Mouse (Mus musculus) midbrain, embryonic 12.5 days (tissue): Measurements from ENCODE around the gene Atxn2l. TPM values are rescaled to one million over a fixed set of nuclear protein-coding genes. Genes with fewer than 3 reads are reported as not detected.

Experiments used
- ATAC-seq: fragments of 200-750 bp; cut with Nextera tagmentation; 2 replicates; pipeline ENCODE4 v1.8.0; 2017; ENCODE audit warnings: low read depth, moderate TSS enrichment, moderate library complexity; ENCODE audit not compliant: low FRiP score
- H3K27ac ChIP-seq: fragments of 300-500 bp; sonication (generic); replicated peaks from 2 replicates; pipeline ENCODE4 v1.5.1; 2016; ENCODE audit warnings: mild to moderate bottlenecking
- H3K27me3 ChIP-seq: fragments of 300-500 bp; sonication (generic); 2 replicates; pipeline ENCODE4 v1.6.1; 2016; ENCODE audit warnings: mild to moderate bottlenecking
- H3K36me3 ChIP-seq: fragments of 300-500 bp; sonication (generic); 2 replicates; pipeline ENCODE4 v1.6.1; 2016
- H3K4me1 ChIP-seq: fragments of 300-500 bp; sonication (generic); 2 replicates; pipeline ENCODE4 v1.6.1; 2016
- H3K4me2 ChIP-seq: fragments of 300-500 bp; sonication (generic); replicated peaks from 2 replicates; pipeline ENCODE4 v1.6.1; 2016; ENCODE audit warnings: mild to moderate bottlenecking, moderate library complexity
- H3K4me3 ChIP-seq: fragments of 300-500 bp; sonication (generic); 2 replicates; pipeline ENCODE4 v1.5.1; 2016; ENCODE audit warnings: mild to moderate bottlenecking
- H3K9ac ChIP-seq: fragments of 300-500 bp; sonication (generic); replicated peaks from 2 replicates; pipeline ENCODE4 v1.6.1; 2016; ENCODE audit warnings: mild to moderate bottlenecking, moderate library complexity
- H3K9me3 ChIP-seq: fragments of 300-500 bp; sonication (generic); 2 replicates; pipeline ENCODE4 v1.6.1; 2016; ENCODE audit warnings: mild to moderate bottlenecking
- WGBS: fragments of 180-500 bp; shearing (Covaris S2); methylation state at CpG from one replicate; pipeline ENCODE4 v1.1.7; 2016; 5-methylcytosine and 5-hydroxymethylcytosine counted together
- polyA plus RNA-seq: library from polyadenylated mRNA; unstranded; fragments of >200 nt; fragmentation: Nextera tagmentation; extraction: Ambion mirVana; gene quantifications from 2 replicates; pipeline ENCODE4 v1.2.1, GENCODE M21; 2016

Gene Atxn2l
- polyA plus RNA-seq, result 72.8 and 82.0 TPM in 2 replicates

DNA sequence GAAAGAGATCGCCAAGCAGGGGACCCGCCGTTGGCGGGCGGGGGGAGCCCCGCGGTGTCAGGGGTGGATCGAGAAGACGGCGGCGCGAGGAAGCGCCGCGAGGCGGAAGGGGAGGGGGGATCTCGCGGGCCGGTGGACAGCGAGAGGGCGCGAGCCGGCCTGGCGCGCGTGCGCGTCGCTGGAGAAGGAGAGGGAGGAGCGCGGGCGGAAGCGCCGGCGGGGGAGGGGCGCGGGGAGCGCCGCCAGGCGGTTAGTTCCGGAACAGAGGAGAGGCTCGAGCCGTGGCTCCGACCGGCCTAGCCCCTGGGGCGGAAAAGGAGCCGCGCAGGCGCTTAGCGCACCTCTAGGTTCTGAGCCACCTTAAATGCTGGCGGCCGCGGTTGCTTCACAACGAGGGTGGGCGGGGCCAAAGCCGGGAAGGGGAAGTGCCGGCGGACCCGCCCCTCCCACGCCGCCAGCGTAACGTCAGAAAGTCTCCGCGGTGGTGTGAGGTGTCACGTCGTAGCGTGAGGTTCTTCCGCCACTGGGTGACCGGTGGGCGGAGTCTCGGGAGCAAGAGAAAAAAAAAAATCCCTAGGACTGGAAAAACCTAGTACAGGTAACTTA lies at the start of gene Atxn2l:
Gene Atxn2l, minus strand, starts transcription at position 165 of the 606 bp plus-strand sequence.
- H3K27ac ChIP-seq, result peak within 1 kb of the TSS; percentile 100
- H3K9me3 ChIP-seq, result no peaks in the 10 kb centered on the region
- peak; percentile 86 for ATAC-seq
- peak within 1 kb of the TSS; percentile 99 for H3K9ac ChIP-seq
- WGBS, result under 1% methylated on average over 71 of the region's 72 CpGs
- H3K36me3 ChIP-seq, result peaks cover 29% of the 10 kb centered on the region
- peaks cover 18% of the 10 kb centered on the region for H3K4me1 ChIP-seq
- no peaks in the 10 kb centered on the region for H3K27me3 ChIP-seq
- peak within 1 kb of the TSS; percentile 68 for H3K4me2 ChIP-seq
- H3K4me3 ChIP-seq, result peak within 1 kb of the TSS; percentile 100

GRCm38 (mm10) chr7:126545631-126546030 lies 42.4 kb upstream of the Atxn2l start:
- Histone ChIP-seq H3K9ac (no peak overlapping the region), H3K4me3 (no peak overlapping the region), H3K27ac (no peak overlapping the region), H3K4me1 (no peaks in the 10 kb centered on the region), H3K4me2 (no peak overlapping the region), H3K9me3 (no peaks in the 10 kb centered on the region), H3K36me3 (peaks cover 60% of the 10 kb centered on the region), H3K27me3 (no peaks in the 10 kb centered on the region)
- no peak for ATAC-seq
- 97% methylated on average over 2 of the region's 2 CpGs for WGBS

GRCm38 (mm10) chr7:126541661-126542060 lies 38.4 kb upstream of the Atxn2l start:
- no peak overlapping the region for H3K4me3 ChIP-seq
- H3K9ac ChIP-seq, result no peak overlapping the region
- H3K4me1 ChIP-seq, result 0 out of 2 replicates have a peak, but pooled peaks cover 2% of the 10 kb centered on the region
- no peak overlapping the region for H3K27ac ChIP-seq
- peaks cover 6% of the 10 kb centered on the region for H3K27me3 ChIP-seq
- no peak for ATAC-seq
- no peaks in the 10 kb centered on the region for H3K9me3 ChIP-seq
- WGBS, result 82% methylated on average over 1 of the region's 1 CpGs
- H3K36me3 ChIP-seq, result peaks cover 20% of the 10 kb centered on the region
- no peak overlapping the region for H3K4me2 ChIP-seq

DNA sequence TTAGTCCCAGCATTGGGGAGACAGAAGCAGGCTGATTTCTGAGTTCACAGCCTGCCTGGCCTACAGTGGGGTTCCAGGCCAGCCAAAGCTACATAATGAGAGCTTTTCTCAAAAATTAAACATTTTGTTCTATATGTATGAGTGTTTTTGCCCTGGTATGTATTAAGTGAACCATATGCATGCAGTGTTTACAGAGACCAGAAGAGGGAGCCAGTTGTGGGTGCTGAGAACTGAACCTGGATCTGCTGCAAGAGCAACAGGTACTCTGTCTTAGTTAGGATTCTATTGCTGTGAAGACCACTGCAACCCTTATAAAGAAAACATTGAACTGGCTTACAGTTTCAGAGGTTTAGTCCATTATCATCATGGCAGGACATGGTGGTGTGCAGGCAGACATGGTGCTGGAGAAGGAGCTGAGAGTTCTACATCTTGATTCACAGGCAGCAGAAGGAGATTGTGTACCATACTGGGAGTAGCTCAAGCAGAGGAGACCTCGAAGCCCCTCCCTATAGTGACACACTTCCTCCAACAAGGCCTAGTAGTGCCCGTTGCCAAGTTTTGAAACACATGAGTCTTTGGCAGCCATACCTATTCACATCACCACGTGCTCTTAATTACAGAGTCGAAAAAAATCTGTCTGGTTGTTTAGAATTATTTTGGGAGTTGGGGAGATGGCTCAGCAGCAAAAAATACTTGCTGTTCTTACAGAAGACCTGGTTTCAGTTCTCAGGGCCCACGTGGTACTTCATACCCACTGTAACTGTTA lies 34.8 kb upstream of the Atxn2l start:
- Histone ChIP-seq H3K9me3 (no peaks in the 10 kb centered on the region), H3K36me3 (no peaks in the 10 kb centered on the region), H3K4me1 (peaks cover 13% of the 10 kb centered on the region; the same call in 1 of the 2 replicates), H3K27me3 (peaks cover 17% of the 10 kb centered on the region), H3K4me3 (no peak overlapping the region), H3K27ac (no peak overlapping the region), H3K4me2 (no peak overlapping the region), H3K9ac (no peak overlapping the region)
- ATAC-seq, result no peak
- WGBS, result 80% methylated on average over 5 of the region's 5 CpGs

DNA sequence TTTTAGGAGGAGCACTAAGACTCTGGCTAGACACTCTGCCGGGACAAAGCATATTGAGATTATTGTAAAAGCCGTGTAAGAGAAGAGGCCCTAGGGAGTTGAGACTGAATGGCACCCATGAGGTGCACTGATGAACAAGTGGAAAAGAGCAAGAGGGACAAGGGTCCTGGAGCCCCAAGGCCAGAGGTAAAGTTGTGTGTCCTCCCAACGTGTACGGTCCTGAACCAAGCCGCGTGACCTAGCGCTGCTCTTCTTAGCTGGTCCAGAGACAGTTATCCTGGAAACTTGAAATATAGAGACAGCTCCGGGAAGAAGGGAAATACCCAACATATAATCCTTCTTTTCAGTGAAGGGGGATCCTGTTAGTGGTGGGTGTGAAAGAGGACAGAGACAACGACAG lies 33.2 kb upstream of the Atxn2l start:
- Histone ChIP-seq H3K9ac (peak overlapping the region; percentile 64; the same call in 1 of the 2 replicates), H3K27me3 (peaks cover 17% of the 10 kb centered on the region), H3K4me2 (peak overlapping the region; percentile 72), H3K9me3 (no peaks in the 10 kb centered on the region), H3K4me3 (peak overlapping the region; percentile 45), H3K36me3 (no peaks in the 10 kb centered on the region), H3K4me1 (peaks cover 13% of the 10 kb centered on the region; the same call in 1 of the 2 replicates), H3K27ac (no peak overlapping the region)
- WGBS, result 56% methylated on average over 9 of the region's 9 CpGs
- ATAC-seq, result no peak

DNA sequence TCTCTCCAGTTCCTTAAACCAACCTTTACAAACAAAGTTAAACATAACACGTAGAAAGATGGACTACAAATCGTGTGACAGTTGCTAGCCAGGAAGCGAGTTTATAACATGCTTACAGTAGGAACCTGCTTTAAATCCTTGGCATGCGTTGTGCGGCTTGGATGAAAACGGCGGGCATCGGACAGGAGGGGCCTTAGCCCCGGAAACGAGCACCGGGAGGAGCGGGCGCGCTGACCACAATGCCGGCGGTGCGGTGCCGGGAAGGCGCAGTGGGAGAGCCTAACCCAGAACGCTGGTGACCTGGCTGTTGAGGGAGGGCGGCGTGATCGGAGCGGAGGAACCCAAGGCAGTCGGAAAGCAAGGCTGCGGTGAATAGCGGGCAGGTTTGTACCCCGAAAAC lies 32.5 kb upstream of the Atxn2l start:
- 2% methylated on average over 28 of the region's 28 CpGs for WGBS
- H3K9ac ChIP-seq, result peak overlapping the region; percentile 64
- H3K27ac ChIP-seq, result no peak overlapping the region

GRCm38 (mm10) chr7:126533434-126533833 lies 30.2 kb upstream of the Atxn2l start:
- WGBS, result 75% methylated on average over 1 of the region's 1 CpGs
- H3K27me3 ChIP-seq, result peaks cover 17% of the 10 kb centered on the region
- peaks cover 13% of the 10 kb centered on the region; the same call in 1 of the 2 replicates for H3K4me1 ChIP-seq
- no peaks in the 10 kb centered on the region for H3K9me3 ChIP-seq
- ATAC-seq, result no peak
- H3K4me3 ChIP-seq, result no peak overlapping the region
- H3K36me3 ChIP-seq, result no peaks in the 10 kb centered on the region
- H3K9ac ChIP-seq, result no peak overlapping the region
- no peak overlapping the region for H3K27ac ChIP-seq
- no peak overlapping the region for H3K4me2 ChIP-seq

More for the DNA sequence above, 32.5 kb upstream of the Atxn2l start:
- peak overlapping the region; percentile 45 for H3K4me3 ChIP-seq
- peak overlapping the region; percentile 72 for H3K4me2 ChIP-seq
- H3K27me3 ChIP-seq, result peaks cover 17% of the 10 kb centered on the region
- H3K4me1 ChIP-seq, result peaks cover 13% of the 10 kb centered on the region; the same call in 1 of the 2 replicates
- no peak for ATAC-seq
- no peaks in the 10 kb centered on the region for H3K9me3 ChIP-seq
- H3K36me3 ChIP-seq, result no peaks in the 10 kb centered on the region

GRCm38 (mm10) chr7:126528166-126528577 lies 24.9 kb upstream of the Atxn2l start:
- Histone ChIP-seq H3K9me3 (no peaks in the 10 kb centered on the region), H3K4me1 (0 out of 2 replicates have a peak, but pooled peaks cover 4% of the 10 kb centered on the region), H3K36me3 (no peaks in the 10 kb centered on the region), H3K9ac (no peak overlapping the region), H3K4me2 (0 out of 2 replicates have a peak overlapping the region, but pooled peaks have one; percentile 7), H3K4me3 (no peak overlapping the region), H3K27me3 (no peaks in the 10 kb centered on the region), H3K27ac (no peak overlapping the region)
- ATAC-seq, result no peak
- 5% methylated on average over 1 of the region's 1 CpGs for WGBS

GRCm38 (mm10) chr7:126523316-126523715 lies 20.1 kb upstream of the Atxn2l start:
- H3K9me3 ChIP-seq, result no peaks in the 10 kb centered on the region
- no peak for ATAC-seq

GRCm38 (mm10) chr7:126519513-126519912 lies 16.3 kb upstream of the Atxn2l start:
- Histone ChIP-seq H3K4me2 (no peak overlapping the region), H3K9ac (no peak overlapping the region), H3K9me3 (no peaks in the 10 kb centered on the region), H3K36me3 (no peaks in the 10 kb centered on the region), H3K27ac (no peak overlapping the region), H3K27me3 (0 out of 2 replicates have a peak, but pooled peaks cover 5% of the 10 kb centered on the region), H3K4me1 (no peaks in the 10 kb centered on the region), H3K4me3 (no peak overlapping the region)
- ATAC-seq, result no peak
- WGBS, result 72% methylated on average over 2 of the region's 2 CpGs

More at GRCm38 (mm10) chr7:126523316-126523715, 20.1 kb upstream of the Atxn2l start:
- 84% methylated on average over 3 of the region's 3 CpGs for WGBS
- H3K27ac ChIP-seq, result no peak overlapping the region
- H3K36me3 ChIP-seq, result no peaks in the 10 kb centered on the region
- 0 out of 2 replicates have a peak, but pooled peaks cover 4% of the 10 kb centered on the region for H3K4me1 ChIP-seq
- no peak overlapping the region for H3K4me3 ChIP-seq
- no peak overlapping the region for H3K4me2 ChIP-seq
- 0 out of 2 replicates have a peak, but pooled peaks cover 5% of the 10 kb centered on the region for H3K27me3 ChIP-seq
- H3K9ac ChIP-seq, result no peak overlapping the region

GRCm38 (mm10) chr7:126518261-126518941 lies 15.2 kb upstream of the Atxn2l start:
- Histone ChIP-seq H3K27ac (no peak overlapping the region), H3K36me3 (no peaks in the 10 kb centered on the region), H3K4me3 (no peak overlapping the region), H3K9ac (no peak overlapping the region), H3K9me3 (no peaks in the 10 kb centered on the region), H3K4me2 (no peak overlapping the region), H3K27me3 (0 out of 2 replicates have a peak, but pooled peaks cover 5% of the 10 kb centered on the region), H3K4me1 (no peaks in the 10 kb centered on the region)
- ATAC-seq, result no peak
- 83% methylated on average over 5 of the region's 5 CpGs for WGBS
